Mouse (Mus musculus): ENCODE data around the gene Limk1.

Gene Limk1

GRCm38 (mm10) chr5:134688086-134688717, at the start of gene Limk1:
Limk1 (minus strand) TSS chr5:134688598.
- DNase-seq, result no peak

GRCm38 (mm10) chr5:134734920-134735319, 46.5 kb upstream of the Limk1 start:
- no peak for DNase-seq

DNA sequence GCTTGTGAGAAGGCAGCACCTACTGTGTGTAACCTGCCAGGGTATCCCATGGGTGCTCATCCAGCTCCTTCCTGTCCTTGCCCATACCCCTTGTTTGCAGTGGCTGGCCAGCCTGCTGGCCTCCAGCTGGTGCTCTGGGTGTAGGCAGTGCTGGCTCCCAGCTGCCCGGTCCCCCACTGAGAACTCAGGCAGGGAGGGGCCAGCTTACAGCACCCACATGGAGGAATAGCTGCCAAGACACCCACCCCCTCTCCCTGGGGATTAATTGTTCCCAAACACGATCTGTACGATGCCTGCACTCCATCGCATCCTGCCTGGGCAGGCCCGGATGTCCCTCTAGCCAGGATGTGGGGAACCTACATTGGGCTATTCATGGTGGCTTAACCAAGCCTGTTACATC, 45.7 kb upstream of the Limk1 start:
- DNase-seq, result no peak

DNA sequence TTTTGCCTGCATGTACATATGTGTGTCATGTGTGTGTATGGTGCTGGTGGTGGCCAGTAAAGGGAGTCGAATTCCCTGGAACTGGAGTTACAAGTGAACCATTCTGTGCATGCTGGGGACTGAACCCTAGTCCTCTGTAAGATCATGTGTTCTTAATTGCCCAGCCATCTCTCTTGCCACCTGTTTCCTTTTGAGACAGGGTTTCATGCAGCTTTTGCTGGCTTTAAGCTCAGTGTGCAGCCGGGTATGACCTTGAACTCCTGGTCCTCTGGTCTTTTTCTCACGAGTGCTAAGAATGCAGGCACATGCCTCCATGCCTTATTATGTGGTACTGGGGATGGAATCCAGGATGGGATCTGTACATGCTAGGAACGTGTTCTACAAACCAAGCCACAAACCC, 44.8 kb upstream of the Limk1 start:
- no peak for DNase-seq

- DNase-seq, result no peak
Measured at GRCm38 (mm10) chr5:134729124-134729523, 40.7 kb upstream of the Limk1 start.

- no peak for DNase-seq
Measured at GRCm38 (mm10) chr5:134728535-134728934, 40.1 kb upstream of the Limk1 start.

- no peak for DNase-seq
Measured at GRCm38 (mm10) chr5:134727001-134727639, 38.7 kb upstream of the Limk1 start.

DNA sequence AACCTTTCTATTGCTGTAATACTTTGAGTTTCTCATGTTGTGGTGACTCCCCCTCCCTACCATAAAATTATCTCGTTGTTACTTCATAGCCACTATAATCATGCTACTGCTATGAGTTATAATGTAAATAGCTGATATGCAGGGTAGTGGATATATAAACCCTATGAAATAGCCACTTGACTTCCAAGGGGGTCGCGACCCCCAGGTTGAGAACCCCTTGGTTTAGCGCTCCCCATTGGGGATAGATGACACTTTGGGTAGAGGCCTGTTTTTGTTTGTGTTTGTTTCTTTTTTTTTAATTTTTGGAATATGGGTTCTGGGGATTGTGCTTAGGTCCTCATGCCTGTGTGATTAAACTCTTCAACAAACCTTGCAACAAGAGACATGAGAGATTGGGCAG, 36.9 kb upstream of the Limk1 start:
- DNase-seq, result no peak

DNA sequence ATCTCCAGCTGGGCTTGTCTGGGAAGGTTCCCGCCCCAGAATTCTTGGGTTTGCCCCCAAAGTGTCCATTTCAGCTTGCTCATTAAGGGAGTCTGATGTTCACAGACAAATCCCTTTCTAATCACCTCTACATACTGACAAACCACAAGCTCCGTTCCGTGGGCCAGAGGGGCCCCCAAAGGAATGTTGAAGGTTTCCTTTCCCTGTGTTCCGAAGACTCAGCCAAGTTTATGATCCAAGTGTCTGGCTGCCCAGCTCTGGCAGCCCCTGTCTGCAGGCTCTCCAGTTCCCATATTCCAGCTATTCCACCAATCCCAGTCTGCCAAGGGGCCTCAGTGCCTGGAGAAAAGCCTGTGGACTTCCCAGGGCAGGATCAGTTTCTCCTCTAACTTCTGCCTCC, 31.7 kb upstream of the Limk1 start:
- DNase-seq, result no peak

- DNase-seq, result no peak
Measured at GRCm38 (mm10) chr5:134711076-134711475, 22.7 kb upstream of the Limk1 start.

- no peak for DNase-seq
Measured at GRCm38 (mm10) chr5:134709275-134709674, 20.9 kb upstream of the Limk1 start.

DNA sequence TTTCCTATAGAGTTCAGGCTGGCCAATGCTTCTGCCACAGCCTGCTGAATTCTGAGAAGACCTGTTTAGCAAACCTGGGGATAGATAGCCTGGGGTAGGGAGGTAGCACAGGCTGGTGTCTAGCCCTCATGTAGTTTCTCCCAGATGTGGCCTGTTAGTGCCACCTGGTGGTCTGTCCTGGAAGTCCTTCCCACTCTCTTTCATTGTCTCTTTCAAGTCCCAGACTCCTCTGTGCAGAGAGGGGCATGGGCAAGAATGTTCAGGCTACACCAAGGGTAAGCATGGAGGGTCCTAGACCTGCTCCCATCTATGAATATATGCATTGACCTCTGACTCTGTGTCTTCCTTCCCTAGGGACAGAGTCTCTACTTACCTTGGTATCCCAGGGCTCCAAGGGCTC, 15.8 kb upstream of the Limk1 start:
- DNase-seq, result peak; percentile 84

GRCm38 (mm10) chr5:134695539-134695938, 7.1 kb upstream of the Limk1 start:
- DNase-seq, result no peak

- DNase-seq, result no peak
Measured at GRCm38 (mm10) chr5:134695082-134695481, 6.7 kb upstream of the Limk1 start.

- DNase-seq, result no peak
Measured at GRCm38 (mm10) chr5:134692704-134693103, 4.3 kb upstream of the Limk1 start.

GRCm38 (mm10) chr5:134688718-134689284, 403 bp upstream of the Limk1 start:
- peak; percentile 100 for DNase-seq

- no peak for DNase-seq
Measured at GRCm38 (mm10) chr5:134687187-134687586, 1.2 kb downstream of the Limk1 start.

GRCm38 (mm10) chr5:134686541-134686940, 1.9 kb downstream of the Limk1 start:
- no peak for DNase-seq

GRCm38 (mm10) chr5:134684398-134684797, 4.0 kb downstream of the Limk1 start:
- no peak for DNase-seq

DNA sequence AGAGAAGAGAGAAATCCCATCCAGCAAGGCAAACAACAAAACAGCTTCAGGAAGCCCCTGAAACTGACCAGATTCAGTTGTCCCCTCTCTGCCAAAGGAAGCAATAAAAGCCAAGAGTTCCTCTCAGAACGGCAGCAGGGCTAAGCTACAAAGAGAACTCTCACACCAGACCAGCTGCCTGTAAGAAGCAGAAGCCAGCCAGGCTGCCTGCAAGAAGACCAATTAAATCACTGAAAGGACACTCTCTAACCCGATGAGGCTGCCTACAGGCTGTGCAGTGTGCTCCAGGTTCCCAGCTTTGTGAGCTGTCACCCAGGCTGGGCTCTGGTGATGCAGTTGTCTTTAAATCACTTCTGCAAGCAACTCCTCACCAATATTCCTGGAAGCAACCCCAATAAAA, 4.6 kb downstream of the Limk1 start:
- DNase-seq, result no peak

DNA sequence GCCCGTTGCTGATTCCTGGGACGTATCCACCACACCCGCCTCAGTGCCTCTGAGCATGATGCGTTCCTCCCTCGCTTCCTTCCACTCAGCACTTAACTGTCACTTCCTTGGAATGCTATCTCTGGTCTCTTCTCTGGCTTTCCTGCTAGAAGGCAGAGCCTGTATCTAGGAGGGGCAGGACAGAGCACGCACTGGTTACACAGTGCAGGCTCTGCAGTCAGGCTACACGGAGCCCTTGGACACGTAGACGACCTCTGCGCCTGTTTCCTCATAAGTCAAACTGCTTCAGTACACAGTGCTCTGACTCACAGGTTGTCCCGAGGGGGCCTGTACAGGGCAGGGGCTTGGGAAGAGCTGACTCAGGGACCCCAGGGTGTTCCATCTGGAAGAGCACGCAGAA, 8.2 kb downstream of the Limk1 start:
- peak; percentile 13 for DNase-seq

- peak; percentile 19 for DNase-seq
Measured at GRCm38 (mm10) chr5:134678827-134679546, 9.4 kb downstream of the Limk1 start.

DNA sequence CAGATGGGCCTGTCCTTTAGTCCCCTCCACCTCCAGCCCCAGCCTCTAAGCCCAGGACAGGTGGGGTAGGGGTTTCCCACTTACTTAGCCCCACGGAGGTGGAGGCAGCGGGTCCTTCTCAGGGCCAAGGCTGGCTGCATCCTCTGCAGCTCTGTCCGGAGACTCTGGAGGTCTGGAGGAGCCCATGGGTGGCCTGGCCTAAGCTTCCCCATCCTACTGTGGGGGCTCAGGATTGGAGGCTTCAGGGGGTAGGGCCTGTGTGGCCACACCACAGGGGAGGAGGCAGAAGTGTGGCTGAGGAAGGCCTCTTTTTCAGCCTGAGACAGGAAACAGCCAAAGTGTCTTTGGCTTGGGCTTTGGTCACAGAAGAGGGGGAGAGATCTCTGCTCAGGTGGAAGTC, 10.4 kb downstream of the Limk1 start:
- peak; percentile 10 for DNase-seq

GRCm38 (mm10) chr5:134677491-134677890, 10.9 kb downstream of the Limk1 start:
- no peak for DNase-seq
